Mouse (Mus musculus) heart, embryonic 16.5 days (tissue): ENCODE measurements at regions not wholly inside any gene's neighbourhood (a gene's known extent, or its start where the extent isn't known, plus 50 kb on each side); places are given as distances from the start of the nearest gene placed in this dataset.

Source experiments
- ATAC-seq: fragments of 200-750 bp; cut with Nextera tagmentation; replicated peaks from 2 replicates; pipeline ENCODE4 v1.8.0; 2017; ENCODE audit warnings: moderate number of reproducible peaks; ENCODE audit not compliant: insufficient read depth, low FRiP score; ENCODE audit errors: extremely low read depth
- H3K27ac ChIP-seq: fragments of 300-500 bp; sonication (generic); 2 replicates; pipeline ENCODE4 v1.5.1; 2014; ENCODE audit warnings: mild to moderate bottlenecking, low read length, control low read depth, moderate library complexity
- H3K27me3 ChIP-seq: fragments of 300-500 bp; sonication (generic); 2 replicates; pipeline ENCODE4 v1.6.1; 2014; ENCODE audit warnings: low read length, mixed read lengths; ENCODE audit not compliant: control insufficient read depth, insufficient read depth
- H3K36me3 ChIP-seq: fragments of 300-500 bp; sonication (generic); 2 replicates; pipeline ENCODE4 v1.6.1; 2014; ENCODE audit not compliant: control insufficient read depth, insufficient read depth
- H3K4me1 ChIP-seq: fragments of 300-500 bp; sonication (generic); 2 replicates; pipeline ENCODE4 v1.6.1; 2014; ENCODE audit warnings: low read length, mixed read lengths; ENCODE audit not compliant: control insufficient read depth, insufficient read depth
- H3K4me2 ChIP-seq: fragments of 300-500 bp; sonication (generic); 2 replicates; pipeline ENCODE4 v1.6.1; 2014; ENCODE audit warnings: low read depth, mild to moderate bottlenecking, control low read depth, low read length
- H3K4me3 ChIP-seq: fragments of 300-500 bp; sonication (generic); 2 replicates; pipeline ENCODE4 v1.5.1; 2014; ENCODE audit warnings: mild to moderate bottlenecking, control low read depth, low read length
- H3K9ac ChIP-seq: fragments of 300-500 bp; sonication (generic); 2 replicates; pipeline ENCODE4 v1.6.1; 2014; ENCODE audit warnings: low read length, control low read depth
- H3K9me3 ChIP-seq: fragments of 300-500 bp; sonication (generic); replicated peaks from 2 replicates; pipeline ENCODE4 v1.6.1; 2016; ENCODE audit warnings: low read length; ENCODE audit not compliant: control insufficient read depth
- WGBS: fragments of 180-500 bp; shearing (Covaris S2); extraction: QIAGEN DNeasy Blood & Tissue Kit; methylation state at CpG from one replicate; pipeline ENCODE4 v1.1.7; 2014; 5-methylcytosine and 5-hydroxymethylcytosine counted together

- 68% methylated on average over 3 of the region's 3 CpGs for WGBS
- H3K27me3 ChIP-seq, result no peaks in the 10 kb centered on the region
- no peaks in the 10 kb centered on the region for H3K36me3 ChIP-seq
- no peak for ATAC-seq
- H3K4me2 ChIP-seq, result no peak overlapping the region
- no peak overlapping the region for H3K27ac ChIP-seq
- H3K4me1 ChIP-seq, result no peaks in the 10 kb centered on the region
- no peak overlapping the region for H3K9ac ChIP-seq
- no peaks in the 10 kb centered on the region for H3K9me3 ChIP-seq
- no peak overlapping the region for H3K4me3 ChIP-seq
Observed at GRCm38 (mm10) chr5:40697517-40698298, 942.4 kb upstream of the Hs3st1 start.
